Mouse (Mus musculus) kidney, adult 11 months (tissue): ENCODE measurements around the gene Rb1.

Experiments used
- DNase-seq: peaks from one replicate; pipeline ENCODE4 v3.0.0; 2022

Rb1 gene

GRCm38 (mm10) chr14:73201447-73201846 lies 124.2 kb downstream of the Rb1 start:
- no peak for DNase-seq

- DNase-seq, result no peak
These were observed 126.6 kb downstream of the Rb1 start for GRCm38 (mm10) chr14:73199058-73199457.

GRCm38 (mm10) chr14:73186875-73187274 lies 138.7 kb downstream of the Rb1 start:
- DNase-seq, result no peak

GRCm38 (mm10) chr14:73181144-73181543 lies 144.5 kb downstream of the Rb1 start:
- no peak for DNase-seq

GRCm38 (mm10) chr14:73180671-73181070 lies 145.0 kb downstream of the Rb1 start:
- no peak for DNase-seq

- peak; percentile 69 for DNase-seq
These were observed 146.4 kb downstream of the Rb1 start for GRCm38 (mm10) chr14:73179221-73179681.

- no peak for DNase-seq
These were observed 147.7 kb downstream of the Rb1 start for GRCm38 (mm10) chr14:73177961-73178360.

- DNase-seq, result no peak
These were observed 149.4 kb downstream of the Rb1 start for GRCm38 (mm10) chr14:73176266-73176665.

- no peak for DNase-seq
These were observed 149.8 kb downstream of the Rb1 start for GRCm38 (mm10) chr14:73175814-73176213.

GRCm38 (mm10) chr14:73175031-73175430 lies 150.6 kb downstream of the Rb1 start:
- DNase-seq, result no peak

GRCm38 (mm10) chr14:73174091-73174995 lies 151.3 kb downstream of the Rb1 start:
- no peak for DNase-seq

- DNase-seq, result no peak
These were observed 152.0 kb downstream of the Rb1 start for GRCm38 (mm10) chr14:73173662-73174061.

GRCm38 (mm10) chr14:73172196-73173011 lies 153.2 kb downstream of the Rb1 start:
- DNase-seq, result no peak

- DNase-seq, result no peak
These were observed 155.4 kb downstream of the Rb1 start for GRCm38 (mm10) chr14:73169926-73170844.

GRCm38 (mm10) chr14:73168605-73169004 lies 157.0 kb downstream of the Rb1 start:
- DNase-seq, result no peak

- DNase-seq, result peak; percentile 59
These were observed 160.5 kb downstream of the Rb1 start for GRCm38 (mm10) chr14:73165136-73165535.

GRCm38 (mm10) chr14:73163363-73163998 lies 162.1 kb downstream of the Rb1 start:
- no peak for DNase-seq

- DNase-seq, result no peak
These were observed 163.3 kb downstream of the Rb1 start for GRCm38 (mm10) chr14:73162192-73162800.

GRCm38 (mm10) chr14:73161303-73161702 lies 164.3 kb downstream of the Rb1 start:
- no peak for DNase-seq

- no peak for DNase-seq
These were observed 177.5 kb downstream of the Rb1 start for GRCm38 (mm10) chr14:73148125-73148524.

GRCm38 (mm10) chr14:73146721-73147120 lies 178.9 kb downstream of the Rb1 start:
- no peak for DNase-seq

- DNase-seq, result no peak
These were observed 180.1 kb downstream of the Rb1 start for GRCm38 (mm10) chr14:73145531-73145930.
